Comparison of ENCODE assay signal across 10 mouse cellular contexts in the genomic region with DNA sequence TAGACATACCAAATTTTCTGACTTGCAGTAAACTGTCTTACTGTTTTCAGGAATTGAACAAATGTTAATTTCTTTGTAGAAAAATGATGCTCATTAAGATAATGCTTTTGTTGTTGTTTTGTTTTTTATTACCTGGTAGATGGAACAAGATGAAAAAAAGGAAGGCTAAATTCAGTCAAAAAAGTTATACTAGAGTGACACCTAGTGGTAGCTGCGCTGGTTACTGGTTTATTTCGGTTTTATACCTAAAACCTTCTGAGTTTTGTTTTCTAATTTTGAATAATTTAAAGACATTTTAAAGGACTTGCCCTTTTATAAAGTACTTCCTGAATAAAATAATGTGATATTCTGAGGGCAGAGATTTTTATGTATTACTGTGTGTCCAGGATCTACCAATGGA. TPM values are rescaled to one million over a fixed set of nuclear protein-coding genes. Genes with fewer than 3 reads are reported as not detected.
DNase-seq lines count a peak whose midpoint lies in the region; ATAC-seq and TF ChIP-seq lines count a peak whose summit lies in the region.
"Had no signal": no experiment of that assay in that cellular context is flagged by ENCODE, and none has a peak within 500 bp of the region (broad histone marks: within the 10 kb centered on the region; RNA-seq: fewer than 3 reads in every experiment).

No protein-coding gene starts in this region.

- H3K9me3 ChIP-seq in liver, embryonic 14.5 days (ENCODE audit: control insufficient read depth, low read length) = no peaks in the 10 kb centered on the region
- no peaks in the 10 kb centered on the region for H3K9me3 ChIP-seq in hindbrain, embryonic 16.5 days (ENCODE audit: control insufficient read depth, low read length)
- H3K9me3 ChIP-seq: embryonic facial prominence, embryonic 13.5 days; limb, embryonic 13.5 days had no signal

- no peak overlapping the region for H3K4me3 ChIP-seq in spleen, adult 2 months (ENCODE audit: extremely low read depth, insufficient read depth, insufficient read length)
- no peak overlapping the region for H3K4me3 ChIP-seq in liver, embryonic 14.5 days (ENCODE audit: insufficient read depth in 1 of 2, low read depth in 2 of 2, low read length in 2 of 2)
- no peak overlapping the region for H3K4me3 ChIP-seq in hindbrain, embryonic 16.5 days (ENCODE audit: low read length)
- H3K4me3 ChIP-seq: embryonic facial prominence, embryonic 13.5 days; limb, embryonic 13.5 days had no signal

- H3K4me2 ChIP-seq in liver, embryonic 14.5 days (ENCODE audit: low read depth) = no peak overlapping the region
- no peak overlapping the region for H3K4me2 ChIP-seq in hindbrain, embryonic 16.5 days (ENCODE audit: low read length)
- H3K4me2 ChIP-seq: embryonic facial prominence, embryonic 13.5 days; limb, embryonic 13.5 days had no signal

- TF ChIP-seq EP300 in liver, embryonic 14.5 days (IDR thresholded peaks at IDR 0.05; ENCODE audit: low read depth) = no peak; the same call in 1 of the 2 replicates

- WGBS in spleen, adult 2 months = 6% methylated on average over 2 of the region's 2 CpGs
- WGBS in liver, embryonic 14.5 days (ENCODE audit: insufficient replicate concordance) = 8% methylated on average over 2 of the region's 2 CpGs
- 17% methylated on average over 2 of the region's 2 CpGs for WGBS in hindbrain, embryonic 16.5 days

- H3K27me3 ChIP-seq in spleen, adult 2 months (ENCODE audit: control insufficient read depth, insufficient read depth, low read length) = no peaks in the 10 kb centered on the region
- no peaks in the 10 kb centered on the region for H3K27me3 ChIP-seq in liver, embryonic 14.5 days (ENCODE audit: control insufficient read depth, insufficient read depth, low read length)
- H3K27me3 ChIP-seq in hindbrain, embryonic 16.5 days (replicated peaks; ENCODE audit: control insufficient read depth, insufficient read depth, low read length) = no peaks in the 10 kb centered on the region
- H3K27me3 ChIP-seq: embryonic facial prominence, embryonic 13.5 days; limb, embryonic 13.5 days had no signal

- no peak for ATAC-seq in liver, embryonic 14.5 days (ENCODE audit: insufficient read depth)
- no peak for ATAC-seq in hindbrain, embryonic 16.5 days

- no peaks in the 10 kb centered on the region for H3K4me1 ChIP-seq in spleen, adult 2 months (ENCODE audit: control insufficient read depth, insufficient read depth, insufficient read length)
- no peaks in the 10 kb centered on the region for H3K4me1 ChIP-seq in liver, embryonic 14.5 days (replicated peaks; ENCODE audit: control insufficient read depth in 2 of 2, insufficient read depth in 2 of 2, low read length in 1 of 2)
- no peaks in the 10 kb centered on the region for H3K4me1 ChIP-seq in hindbrain, embryonic 16.5 days (ENCODE audit: control insufficient read depth, insufficient read depth, low read depth, low read length)
- H3K4me1 ChIP-seq: embryonic facial prominence, embryonic 13.5 days; limb, embryonic 13.5 days had no signal

- TF ChIP-seq CTCF in spleen, adult 2 months (IDR thresholded peaks at IDR 0.05; ENCODE audit: extremely low read depth, insufficient read depth, insufficient read length, insufficient replicate concordance) = no peak
- peak; percentile 51; the same call in 1 of the 2 replicates for TF ChIP-seq CTCF in liver, embryonic 14.5 days (IDR thresholded peaks at IDR 0.05; ENCODE audit: low read depth)

- peak; percentile 24 to 49 for DNase-seq in heart, postnatal 10 days
- no peak for DNase-seq in heart, adult 11 months
- DNase-seq in spleen, adult 2 months (ENCODE audit: low read depth in 1 of 2, low spot score in 2 of 2) = peak; percentile 6 to 23
- no peak for DNase-seq in spleen, adult 12 weeks (ENCODE audit: low spot score)
- peak; percentile 38 for DNase-seq in c-Kit-positive CD71-negative TER-119-negative erythroid progenitor cells, embryonic 14.5 days (ENCODE audit: low read depth)
- DNase-seq in liver, embryonic 14.5 days (ENCODE audit: low read depth in 3 of 3, low spot score in 3 of 3) = peak; percentile 17 to 28 (median 27)
- DNase-seq in thymus, postnatal 4 days = peak; percentile 51

- H3K36me3 ChIP-seq in spleen, adult 2 months (ENCODE audit: control insufficient read depth, insufficient read depth, low read length) = no peaks in the 10 kb centered on the region; the same call in 1 of the 2 replicates
- no peaks in the 10 kb centered on the region for H3K36me3 ChIP-seq in liver, embryonic 14.5 days (replicated peaks; ENCODE audit: control insufficient read depth, insufficient read depth, low read depth)
- no peaks in the 10 kb centered on the region for H3K36me3 ChIP-seq in hindbrain, embryonic 16.5 days (ENCODE audit: control insufficient read depth, insufficient read depth, low read length)
- H3K36me3 ChIP-seq: embryonic facial prominence, embryonic 13.5 days; limb, embryonic 13.5 days had no signal

- H3K27ac ChIP-seq in spleen, adult 2 months (ENCODE audit: insufficient read depth, low read length) = no peak overlapping the region
- H3K27ac ChIP-seq in liver, embryonic 14.5 days = no peak overlapping the region
- H3K27ac ChIP-seq in hindbrain, embryonic 16.5 days (ENCODE audit: low read depth, low read length) = no peak overlapping the region
- H3K27ac ChIP-seq: embryonic facial prominence, embryonic 13.5 days; limb, embryonic 13.5 days had no signal

- intact Hi-C loops in heart, postnatal 10 days (cut with DNase I) = loop anchor here (2.0 to 5.0 kb wide), 3 partner anchors 152 to 292 kb away; no protein-coding TSS in a partner anchor

- TF ChIP-seq POLR2A in spleen, adult 2 months (IDR thresholded peaks at IDR 0.05; ENCODE audit: low read depth, low read length) = no peak

- no peak overlapping the region for H3K9ac ChIP-seq in liver, embryonic 14.5 days (replicated peaks)
- H3K9ac ChIP-seq in hindbrain, embryonic 16.5 days (ENCODE audit: low read depth, low read length) = no peak overlapping the region
- H3K9ac ChIP-seq: embryonic facial prominence, embryonic 13.5 days; limb, embryonic 13.5 days had no signal

RNA-seq across cellular contexts. Expression of gene Faf1, which starts 52.9 kb away (rescaled TPM):
- total RNA-seq in heart, postnatal 10 days (2021) = 10 to 100 TPM; 31.4 to 33.2 TPM
- polyA plus RNA-seq in spleen, adult 2 months (2012; rRNA removed) = 3.5 and 5.3 TPM in 2 replicates
- 4.1 and 7.3 TPM in 2 replicates for polyA plus RNA-seq in liver, embryonic 14.5 days (2012; rRNA removed)
- polyA plus RNA-seq in liver, embryonic 14.5 days (2014; fragmentation: Nextera tagmentation; extraction: Ambion mirVana) = 16.6 and 19.2 TPM in 2 replicates
- 25.0 and 28.1 TPM in 2 replicates for polyA plus RNA-seq in hindbrain, embryonic 16.5 days (2015; fragmentation: Nextera tagmentation; extraction: Ambion mirVana)

Comparison
In these comparisons a context has a peak if more than half of its experiments do, and no peak if none do; other contexts are left out.
1. DNase-seq: peak in heart, postnatal 10 days (2 of 2), spleen, adult 2 months (2 of 2), c-Kit-positive CD71-negative TER-119-negative erythroid progenitor cells, embryonic 14.5 days (single experiment), liver, embryonic 14.5 days (3 of 3) and thymus, postnatal 4 days (single experiment); none in heart, adult 11 months (single experiment) and spleen, adult 12 weeks (single experiment).